Mouse (Mus musculus): ENCODE data around the gene Pom121l2. TPM values are rescaled to one million over a fixed set of nuclear protein-coding genes. Genes with fewer than 3 reads are reported as not detected.

The Pom121l2 gene
- polyA plus RNA-seq, 1 experiment: not detected

GRCm38 (mm10) chr13:22036149-22036956 lies 55.4 kb downstream of the Pom121l2 start:
- peaks cover 3% of the 10 kb centered on the region; the same call in 1 of the 2 replicates for H3K4me1 ChIP-seq (ENCODE audit: control insufficient read depth, insufficient read depth, low read length)
- TF ChIP-seq POLR2A (IDR thresholded peaks at IDR 0.05; ENCODE audit: borderline replicate concordance, extremely low read depth, low read depth, low read length): no peak
- TF ChIP-seq CTCF (IDR thresholded peaks at IDR 0.05; ENCODE audit: insufficient read depth, low read length): no peak
- H3K4me3 ChIP-seq (replicated peaks; ENCODE audit: extremely low read depth, low read depth, low read length): no peak overlapping the region
- 3% methylated on average over 23 of the region's 23 CpGs for WGBS
- no peak for DNase-seq

DNA sequence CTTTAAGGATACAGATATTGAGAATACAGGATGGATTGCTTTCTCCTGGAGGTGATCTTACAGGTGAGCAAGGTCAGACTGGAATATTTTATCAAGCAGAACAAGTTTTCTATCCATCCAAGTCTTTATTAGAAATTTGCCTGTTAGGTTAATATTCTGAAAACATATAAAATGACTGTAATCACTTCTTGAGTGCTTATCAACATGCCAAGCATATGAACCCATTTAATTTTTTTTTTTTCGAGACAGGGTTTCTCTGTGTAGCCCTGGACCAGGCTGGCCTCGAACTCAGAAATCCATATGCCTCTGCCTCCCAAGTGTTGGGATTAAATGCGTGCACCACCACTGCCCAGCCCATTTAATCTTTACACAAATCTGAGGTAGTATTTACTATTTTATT lies 56.0 kb downstream of the Pom121l2 start:
- TF ChIP-seq CTCF (IDR thresholded peaks at IDR 0.05; ENCODE audit: insufficient read depth, low read length) (no peak), POLR2A (IDR thresholded peaks at IDR 0.05; ENCODE audit: borderline replicate concordance, extremely low read depth, low read depth, low read length) (no peak)
- 58% methylated on average over 3 of the region's 3 CpGs for WGBS
- Histone ChIP-seq H3K4me1 (ENCODE audit: control insufficient read depth, insufficient read depth, low read length) (peaks cover 3% of the 10 kb centered on the region; the same call in 1 of the 2 replicates), H3K4me3 (replicated peaks; ENCODE audit: extremely low read depth, low read depth, low read length) (no peak overlapping the region)
- DNase-seq: no peak

GRCm38 (mm10) chr13:22037415-22037814 lies 56.4 kb downstream of the Pom121l2 start:
- Histone ChIP-seq H3K4me1 (ENCODE audit: control insufficient read depth, insufficient read depth, low read length) (peaks cover 5% of the 10 kb centered on the region; the same call in 1 of the 2 replicates), H3K4me3 (replicated peaks; ENCODE audit: extremely low read depth, low read depth, low read length) (no peak overlapping the region)
- DNase-seq: no peak
- TF ChIP-seq POLR2A (IDR thresholded peaks at IDR 0.05; ENCODE audit: borderline replicate concordance, extremely low read depth, low read depth, low read length): no peak
- TF ChIP-seq CTCF (IDR thresholded peaks at IDR 0.05; ENCODE audit: insufficient read depth, low read length): no peak
- WGBS: 70% methylated on average over 2 of the region's 2 CpGs

Other genes with a start within 250 kb of the Pom121l2 start
- gene Hist1h4j, start 246.1 kb upstream of the Pom121l2 start, polyA plus RNA-seq (2012; rRNA removed): 1.3 and 1.4 TPM in 2 replicates
- gene Hist1h4k, start 230.7 kb upstream of the Pom121l2 start, polyA plus RNA-seq (2012; rRNA removed): 5.6 and 9.7 TPM in 2 replicates
- gene Hist1h2ak, start 227.4 kb upstream of the Pom121l2 start, polyA plus RNA-seq (2012; rRNA removed): 3.2 and 3.8 TPM in 2 replicates
- 2.4 and 4.2 TPM in 2 replicates for gene Hist1h2bn, start 227.1 kb upstream of the Pom121l2 start, polyA plus RNA-seq (2012; rRNA removed)
- gene Hist1h1b, start 200.6 kb upstream of the Pom121l2 start, polyA plus RNA-seq (2012; rRNA removed): 0.41 and 0.57 TPM in 2 replicates
- gene Hist1h3i, start 197.8 kb upstream of the Pom121l2 start, polyA plus RNA-seq (2012; rRNA removed): 3.3 and 8.0 TPM in 2 replicates
- 1.1 and 1.4 TPM in 2 replicates for gene Hist1h2an, start 194.0 kb upstream of the Pom121l2 start, polyA plus RNA-seq (2012; rRNA removed)
- not detected in 2 replicates for gene Hist1h2bp, start 193.7 kb upstream of the Pom121l2 start, polyA plus RNA-seq (2012; rRNA removed)
- gene Hist1h2bq, start 171.0 kb upstream of the Pom121l2 start, polyA plus RNA-seq (2012; rRNA removed): 4.7 and 5.0 TPM in 2 replicates
- not detected in 2 replicates for gene Hist1h2ao, start 170.7 kb upstream of the Pom121l2 start, polyA plus RNA-seq (2012; rRNA removed)
- 3.1 TPM in 1 of 2 replicates, not detected in the other for gene Hist1h4m, start 169.4 kb upstream of the Pom121l2 start, polyA plus RNA-seq (2012; rRNA removed)
- 11.1 and 13.7 TPM in 2 replicates for gene Hist1h4n, start 149.0 kb upstream of the Pom121l2 start, polyA plus RNA-seq (2012; rRNA removed)
- 59.2 and 67.3 TPM in 2 replicates for gene Hist1h2ap, start 147.7 kb upstream of the Pom121l2 start, polyA plus RNA-seq (2012; rRNA removed)
- gene Hist1h2br, start 147.5 kb upstream of the Pom121l2 start, polyA plus RNA-seq (2012; rRNA removed): 3.3 and 6.1 TPM in 2 replicates
- gene Zfp184, start 36.1 kb upstream of the Pom121l2 start, polyA plus RNA-seq (2012; rRNA removed): 0.53 and 0.60 TPM in 2 replicates
- gene Prss16, start 28.5 kb downstream of the Pom121l2 start, polyA plus RNA-seq (2012; rRNA removed): 0.33 and 0.34 TPM in 2 replicates
- 0.87 and 1.8 TPM in 2 replicates for gene Hist1h2ah, start 54.4 kb downstream of the Pom121l2 start, polyA plus RNA-seq (2012; rRNA removed)
- gene Hist1h2bk, start 54.7 kb downstream of the Pom121l2 start, polyA plus RNA-seq (2012; rRNA removed): 0.74 and 3.1 TPM in 2 replicates
- gene Hist1h4i, start 60.2 kb downstream of the Pom121l2 start, polyA plus RNA-seq (2012; rRNA removed): 5.1 and 5.2 TPM in 2 replicates
- 0.54 and 1.1 TPM in 2 replicates for gene Hist1h2ag, start 61.8 kb downstream of the Pom121l2 start, polyA plus RNA-seq (2012; rRNA removed)
- gene Hist1h2bj, start 62.0 kb downstream of the Pom121l2 start, polyA plus RNA-seq (2012; rRNA removed): 1.8 and 3.5 TPM in 2 replicates
- gene Vmn1r188, start 103.2 kb downstream of the Pom121l2 start, polyA plus RNA-seq (2012; rRNA removed): not detected in 2 replicates
- gene Vmn1r189, start 124.6 kb downstream of the Pom121l2 start, polyA plus RNA-seq (2012; rRNA removed): not detected in 2 replicates
- not detected in 2 replicates for gene Vmn1r191, start 202.8 kb downstream of the Pom121l2 start, polyA plus RNA-seq (2012; rRNA removed)
- not detected in 2 replicates for gene Vmn1r192, start 209.9 kb downstream of the Pom121l2 start, polyA plus RNA-seq (2012; rRNA removed)
- gene Vmn1r193, start 242.0 kb downstream of the Pom121l2 start, polyA plus RNA-seq (2012; rRNA removed): not detected in 2 replicates